Mouse (Mus musculus): ENCODE data around the gene Xlr5b.
"Not testable (repeated sequence)": the region's sequence is repeated elsewhere in the genome, so short reads cannot be mapped to it uniquely, and the experiment has no call there.

Gene Xlr5b

DNA sequence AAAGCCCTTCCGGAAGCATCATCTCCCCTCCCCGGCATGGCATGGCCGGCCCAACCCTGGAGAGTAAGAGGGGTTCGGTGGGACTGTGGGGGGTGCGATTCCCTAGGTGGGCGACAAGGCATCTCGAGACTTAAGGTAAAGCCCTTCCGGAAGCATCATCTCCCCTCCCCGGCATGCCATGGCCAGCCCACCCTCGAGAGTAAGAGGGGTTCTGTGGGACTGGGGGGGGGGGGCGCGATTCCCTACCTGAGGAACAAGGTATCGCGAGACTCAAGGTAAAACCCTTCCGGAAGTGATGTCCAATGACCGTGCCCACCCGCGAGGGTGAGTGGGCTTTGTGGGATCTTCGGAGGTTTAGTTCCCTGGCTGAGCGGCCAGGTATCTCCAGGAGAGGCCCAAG lies at the start of gene Xlr5b:
Xlr5b (plus strand) TSS at position 301 of the 400 bp plus-strand sequence.
- in situ Hi-C loops (cut with MboI, MseI): not testable (repeated sequence)

DNA sequence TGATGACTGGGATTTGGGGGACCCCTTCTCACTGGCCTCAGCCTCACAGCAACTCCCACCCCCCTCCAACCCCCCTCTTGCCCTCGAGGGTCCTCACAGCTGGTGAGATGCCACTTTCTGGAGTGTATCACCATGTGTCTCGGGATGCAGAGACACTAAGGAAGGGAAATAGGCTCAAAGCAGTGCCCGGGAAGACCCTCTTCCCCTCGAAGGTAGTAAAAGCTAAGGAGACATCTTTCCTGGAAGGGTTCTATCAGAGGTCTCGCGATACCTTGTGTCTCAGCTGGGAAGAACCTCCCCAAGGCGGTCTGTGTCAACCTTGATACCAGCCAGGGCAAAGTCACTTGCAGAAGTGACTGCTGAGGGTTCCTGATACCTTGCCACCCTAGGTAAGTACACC lies 31.8 kb upstream of the Xlr5b start, which contains the start of gene Gm14685:
Gm14685 (plus strand) TSS at position 301 of the 400 bp plus-strand sequence.
- in situ Hi-C loops (cut with MboI, MseI): not testable (repeated sequence)

GRCm38 (mm10) chrX:73122859-73123829 lies 25.5 kb upstream of the Xlr5b start:
- in situ Hi-C loops (cut with MboI, MseI): not testable (repeated sequence)

- in situ Hi-C loops (cut with MboI, MseI): not testable (repeated sequence)
Observed at GRCm38 (mm10) chrX:73143218-73143618, 5.4 kb upstream of the Xlr5b start.

- in situ Hi-C loops (cut with MboI, MseI): not testable (repeated sequence)
Observed at GRCm38 (mm10) chrX:73149350-73149749, 754 bp downstream of the Xlr5b start, which contains the start of gene DXBay18. TSS of gene DXBay18 (minus strand) at chrX:73149450.

- in situ Hi-C loops (cut with MboI, MseI): loop anchor here (5.0 kb wide), 1 partner anchor 1715 kb away; no protein-coding TSS in a partner anchor
Observed at GRCm38 (mm10) chrX:73176889-73177288, 28.3 kb downstream of the Xlr5b start, which contains the start of gene Spin2d. TSS of gene Spin2d (minus strand) at chrX:73176989.

DNA sequence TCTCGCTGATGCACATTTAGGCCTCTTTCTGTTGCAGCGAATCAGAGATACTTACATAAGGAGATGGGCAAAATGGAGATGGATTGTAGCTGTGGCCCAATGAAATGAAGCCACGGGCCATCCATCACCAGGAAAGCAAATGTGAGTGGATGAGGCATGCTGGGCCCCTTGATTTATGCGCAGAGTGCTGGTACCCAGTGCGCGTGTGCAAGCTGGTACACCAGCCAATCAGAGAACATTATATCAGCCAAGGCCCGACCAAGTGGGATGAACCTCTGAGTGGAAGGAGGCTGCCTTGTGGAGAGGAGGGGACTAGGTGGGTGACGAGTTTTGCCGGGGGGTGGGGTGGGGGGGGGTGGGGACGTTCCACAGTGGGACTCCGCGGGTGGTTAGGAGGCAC lies 43.3 kb downstream of the Xlr5b start, which contains the start of gene Xlr3b:
Xlr3b (plus strand) TSS at position 274 of the 400 bp plus-strand sequence.
- in situ Hi-C loops (cut with MboI, MseI): not testable (repeated sequence)
